Mouse (Mus musculus): ENCODE measurements around the gene Neu2. TPM values are rescaled to one million over a fixed set of nuclear protein-coding genes. Genes with fewer than 3 reads are reported as not detected.

The Neu2 gene
- polyA plus RNA-seq, 1 experiment from 2014 or later = 0.62 TPM

- Histone ChIP-seq H3K4me2 (replicated peaks) (no peak overlapping the region), H3K9ac (replicated peaks) (no peak overlapping the region), H3K4me3 (no peak overlapping the region), H3K27ac (replicated peaks) (no peak overlapping the region), H3K4me1 (peaks cover 10% of the 10 kb centered on the region), H3K9me3 (no peaks in the 10 kb centered on the region), H3K36me3 (no peaks in the 10 kb centered on the region), H3K27me3 (peaks cover 12% of the 10 kb centered on the region)
- WGBS = 58% methylated on average over 6 of the region's 6 CpGs
- no peak for ATAC-seq (replicated peaks)
Measured at GRCm38 (mm10) chr1:87507857-87508256, 1.8 kb upstream of the Neu2 start.

GRCm38 (mm10) chr1:87508591-87509560, 813 bp upstream of the Neu2 start:
- 18% methylated on average over 26 of the region's 26 CpGs for WGBS
- H3K4me3 ChIP-seq = peak overlapping the region; percentile 71
- no peaks in the 10 kb centered on the region for H3K36me3 ChIP-seq
- peak overlapping the region; percentile 67; the same call in 1 of the 2 replicates for H3K9ac ChIP-seq (replicated peaks)
- no peaks in the 10 kb centered on the region for H3K9me3 ChIP-seq
- H3K27me3 ChIP-seq = peaks cover 12% of the 10 kb centered on the region
- peaks cover 10% of the 10 kb centered on the region for H3K4me1 ChIP-seq
- ATAC-seq (replicated peaks) = 0 out of 2 replicates have a peak, but pooled peaks have one; percentile 2
- no peak overlapping the region for H3K27ac ChIP-seq (replicated peaks)
- H3K4me2 ChIP-seq (replicated peaks) = peak overlapping the region; percentile 92

GRCm38 (mm10) chr1:87510166-87510691, 540 bp downstream of the Neu2 start:
- peak overlapping the region; percentile 67 for H3K9ac ChIP-seq (replicated peaks)
- no peaks in the 10 kb centered on the region for H3K9me3 ChIP-seq
- ATAC-seq (replicated peaks) = peak; percentile 90
- no peaks in the 10 kb centered on the region for H3K36me3 ChIP-seq
- peak overlapping the region; percentile 71 for H3K4me3 ChIP-seq
- 0% methylated on average over 22 of the region's 61 CpGs for WGBS
- peak overlapping the region; percentile 92 for H3K4me2 ChIP-seq (replicated peaks)
- H3K27ac ChIP-seq (replicated peaks) = no peak overlapping the region
- peaks cover 10% of the 10 kb centered on the region for H3K4me1 ChIP-seq
- H3K27me3 ChIP-seq = peaks cover 12% of the 10 kb centered on the region

GRCm38 (mm10) chr1:87510845-87511244, 1.2 kb downstream of the Neu2 start:
- 12% methylated on average over 5 of the region's 5 CpGs for WGBS
- ATAC-seq (replicated peaks) = peak; percentile 20

GRCm38 (mm10) chr1:87520467-87520866, 10.8 kb downstream of the Neu2 start:
- Histone ChIP-seq H3K36me3 (no peaks in the 10 kb centered on the region), H3K9me3 (no peaks in the 10 kb centered on the region), H3K4me1 (0 out of 2 replicates have a peak, but pooled peaks cover 5% of the 10 kb centered on the region), H3K4me2 (replicated peaks) (no peak overlapping the region), H3K27me3 (no peaks in the 10 kb centered on the region), H3K9ac (replicated peaks) (no peak overlapping the region), H3K27ac (replicated peaks) (no peak overlapping the region), H3K4me3 (no peak overlapping the region)
- no peak for ATAC-seq (replicated peaks)

More at GRCm38 (mm10) chr1:87510845-87511244, 1.2 kb downstream of the Neu2 start:
- Histone ChIP-seq H3K9me3 (no peaks in the 10 kb centered on the region), H3K4me2 (replicated peaks) (peak overlapping the region; percentile 92), H3K4me1 (peaks cover 10% of the 10 kb centered on the region), H3K27ac (replicated peaks) (no peak overlapping the region), H3K9ac (replicated peaks) (no peak overlapping the region), H3K4me3 (peak overlapping the region; percentile 71), H3K27me3 (peaks cover 12% of the 10 kb centered on the region), H3K36me3 (no peaks in the 10 kb centered on the region)

- Histone ChIP-seq H3K4me2 (replicated peaks) (no peak overlapping the region), H3K27ac (replicated peaks) (no peak overlapping the region), H3K4me1 (0 out of 2 replicates have a peak, but pooled peaks cover 5% of the 10 kb centered on the region), H3K4me3 (no peak overlapping the region), H3K27me3 (no peaks in the 10 kb centered on the region), H3K9ac (replicated peaks) (no peak overlapping the region), H3K36me3 (no peaks in the 10 kb centered on the region), H3K9me3 (no peaks in the 10 kb centered on the region)
- WGBS = 61% methylated on average over 1 of the region's 1 CpGs
- no peak for ATAC-seq (replicated peaks)
Measured at GRCm38 (mm10) chr1:87521523-87521922, 11.8 kb downstream of the Neu2 start.

- no peak overlapping the region for H3K4me3 ChIP-seq
- no peak for ATAC-seq (replicated peaks)
- 95% methylated on average over 7 of the region's 7 CpGs for WGBS
- no peaks in the 10 kb centered on the region for H3K36me3 ChIP-seq
- no peaks in the 10 kb centered on the region for H3K9me3 ChIP-seq
- H3K4me2 ChIP-seq (replicated peaks) = no peak overlapping the region
- H3K27ac ChIP-seq (replicated peaks) = no peak overlapping the region
- 0 out of 2 replicates have a peak, but pooled peaks cover 5% of the 10 kb centered on the region for H3K4me1 ChIP-seq
- H3K27me3 ChIP-seq = no peaks in the 10 kb centered on the region
- no peak overlapping the region for H3K9ac ChIP-seq (replicated peaks)
Measured at GRCm38 (mm10) chr1:87525041-87525440, 15.4 kb downstream of the Neu2 start.

- Histone ChIP-seq H3K4me2 (replicated peaks) (no peak overlapping the region), H3K9me3 (no peaks in the 10 kb centered on the region), H3K27me3 (no peaks in the 10 kb centered on the region), H3K36me3 (no peaks in the 10 kb centered on the region), H3K9ac (replicated peaks) (no peak overlapping the region), H3K27ac (replicated peaks) (no peak overlapping the region), H3K4me3 (no peak overlapping the region), H3K4me1 (no peaks in the 10 kb centered on the region)
- no peak for ATAC-seq (replicated peaks)
- 63% methylated on average over 9 of the region's 9 CpGs for WGBS
Measured at GRCm38 (mm10) chr1:87527191-87527590, 17.5 kb downstream of the Neu2 start.

- no peaks in the 10 kb centered on the region for H3K27me3 ChIP-seq
- no peak overlapping the region for H3K27ac ChIP-seq (replicated peaks)
- no peaks in the 10 kb centered on the region for H3K9me3 ChIP-seq
- no peak overlapping the region for H3K4me2 ChIP-seq (replicated peaks)
- no peak for ATAC-seq (replicated peaks)
- H3K9ac ChIP-seq (replicated peaks) = no peak overlapping the region
- H3K4me3 ChIP-seq = no peak overlapping the region
- 78% methylated on average over 4 of the region's 4 CpGs for WGBS
- H3K36me3 ChIP-seq = no peaks in the 10 kb centered on the region
- no peaks in the 10 kb centered on the region for H3K4me1 ChIP-seq
Measured at GRCm38 (mm10) chr1:87532346-87532745, 22.7 kb downstream of the Neu2 start.

GRCm38 (mm10) chr1:87534118-87534517, 24.4 kb downstream of the Neu2 start:
- Histone ChIP-seq H3K27ac (replicated peaks) (no peak overlapping the region), H3K4me1 (no peaks in the 10 kb centered on the region), H3K9ac (replicated peaks) (no peak overlapping the region), H3K4me2 (replicated peaks) (no peak overlapping the region), H3K9me3 (no peaks in the 10 kb centered on the region), H3K27me3 (no peaks in the 10 kb centered on the region), H3K4me3 (no peak overlapping the region), H3K36me3 (no peaks in the 10 kb centered on the region)
- ATAC-seq (replicated peaks) = no peak
- 78% methylated on average over 3 of the region's 3 CpGs for WGBS

- Histone ChIP-seq H3K27ac (replicated peaks) (no peak overlapping the region), H3K9me3 (no peaks in the 10 kb centered on the region), H3K4me2 (replicated peaks) (no peak overlapping the region), H3K36me3 (no peaks in the 10 kb centered on the region), H3K27me3 (no peaks in the 10 kb centered on the region), H3K4me3 (no peak overlapping the region), H3K9ac (replicated peaks) (no peak overlapping the region), H3K4me1 (no peaks in the 10 kb centered on the region)
- 98% methylated on average over 1 of the region's 1 CpGs for WGBS
- ATAC-seq (replicated peaks) = no peak
Measured at GRCm38 (mm10) chr1:87537008-87537407, 27.3 kb downstream of the Neu2 start.

GRCm38 (mm10) chr1:87541614-87542013, 31.9 kb downstream of the Neu2 start:
- Histone ChIP-seq H3K9me3 (no peaks in the 10 kb centered on the region), H3K27ac (replicated peaks) (no peak overlapping the region), H3K4me3 (no peak overlapping the region), H3K27me3 (no peaks in the 10 kb centered on the region), H3K36me3 (no peaks in the 10 kb centered on the region), H3K9ac (replicated peaks) (no peak overlapping the region), H3K4me1 (no peaks in the 10 kb centered on the region), H3K4me2 (replicated peaks) (no peak overlapping the region)
- 34% methylated on average over 7 of the region's 7 CpGs for WGBS
- ATAC-seq (replicated peaks) = no peak
